Mouse (Mus musculus) lung, embryonic 14.5 days (tissue): ENCODE data around the gene Morn5. TPM values are rescaled to one million over a fixed set of nuclear protein-coding genes. Genes with fewer than 3 reads are reported as not detected.

Source experiments
- ATAC-seq: fragments of 200-750 bp; cut with Nextera tagmentation; 2 replicates; pipeline ENCODE4 v1.8.0; 2017; ENCODE audit warnings: mild to moderate bottlenecking, moderate TSS enrichment, moderate library complexity; ENCODE audit not compliant: insufficient read depth
- DNase-seq: peaks from one replicate; pipeline ENCODE4 v3.0.0-alpha.2; 2015
- H3K27ac ChIP-seq: fragments of 300-500 bp; sonication (generic); 2 replicates; pipeline ENCODE4 v1.5.1; 2014; ENCODE audit warnings: low read depth, mild to moderate bottlenecking, moderate library complexity
- H3K27me3 ChIP-seq: fragments of 300-500 bp; sonication (generic); 2 replicates; pipeline ENCODE4 v1.6.1; 2014; ENCODE audit warnings: low read length, control low read depth; ENCODE audit not compliant: insufficient read depth
- H3K36me3 ChIP-seq: fragments of 300-500 bp; sonication (generic); 2 replicates; pipeline ENCODE4 v1.6.1; 2014; ENCODE audit warnings: control low read depth; ENCODE audit not compliant: insufficient read depth
- H3K4me1 ChIP-seq: fragments of 300-500 bp; sonication (generic); 2 replicates; pipeline ENCODE4 v1.6.1; 2014; ENCODE audit warnings: antibody characterized with exemption, control low read depth; ENCODE audit not compliant: insufficient read depth
- H3K4me2 ChIP-seq: fragments of 300-500 bp; sonication (generic); 2 replicates; pipeline ENCODE4 v1.6.1; 2014; ENCODE audit warnings: mild to moderate bottlenecking
- H3K4me3 ChIP-seq: fragments of 300-500 bp; sonication (generic); 2 replicates; pipeline ENCODE4 v1.5.1; 2014; ENCODE audit warnings: low read depth, low read length
- H3K9ac ChIP-seq: fragments of 300-500 bp; sonication (generic); 2 replicates; pipeline ENCODE4 v1.6.1; 2014
- H3K9me3 ChIP-seq: fragments of 300-500 bp; sonication (generic); 2 replicates; pipeline ENCODE4 v1.6.1; 2016; ENCODE audit warnings: low read depth, low read length, control low read depth
- CTCF ChIP-seq: IDR thresholded peaks from 2 replicates; pipeline ENCODE4 v1.5.1; 2016; ENCODE audit warnings: antibody characterized with exemption, low read depth
- WGBS: fragments of 180-500 bp; shearing (Covaris S2); extraction: QIAGEN DNeasy Blood & Tissue Kit; methylation state at CpG from one replicate; pipeline ENCODE4 v1.1.7; 2014; 5-methylcytosine and 5-hydroxymethylcytosine counted together
- polyA plus RNA-seq: library from polyadenylated mRNA; unstranded; fragments of >200 nt; fragmentation: Nextera tagmentation; extraction: Ambion mirVana; gene quantifications from 2 replicates; pipeline ENCODE4 v1.2.1, GENCODE M21; 2014

The Morn5 gene
- polyA plus RNA-seq, 1 experiment from 2014 or later = 0.54 TPM

- H3K9me3 ChIP-seq = no peaks in the 10 kb centered on the region
- no peaks in the 10 kb centered on the region for H3K27me3 ChIP-seq
- H3K4me1 ChIP-seq = no peaks in the 10 kb centered on the region
- no peak overlapping the region for H3K9ac ChIP-seq
- no peak overlapping the region for H3K4me2 ChIP-seq
- WGBS = 67% methylated on average over 9 of the region's 9 CpGs
- DNase-seq (no peak), ATAC-seq (no peak)
- no peak for TF ChIP-seq CTCF
- no peak overlapping the region for H3K27ac ChIP-seq
- no peak overlapping the region for H3K4me3 ChIP-seq
- no peaks in the 10 kb centered on the region for H3K36me3 ChIP-seq
Observed at GRCm38 (mm10) chr2:36067132-36067531, 17.9 kb downstream of the Morn5 start.

DNA sequence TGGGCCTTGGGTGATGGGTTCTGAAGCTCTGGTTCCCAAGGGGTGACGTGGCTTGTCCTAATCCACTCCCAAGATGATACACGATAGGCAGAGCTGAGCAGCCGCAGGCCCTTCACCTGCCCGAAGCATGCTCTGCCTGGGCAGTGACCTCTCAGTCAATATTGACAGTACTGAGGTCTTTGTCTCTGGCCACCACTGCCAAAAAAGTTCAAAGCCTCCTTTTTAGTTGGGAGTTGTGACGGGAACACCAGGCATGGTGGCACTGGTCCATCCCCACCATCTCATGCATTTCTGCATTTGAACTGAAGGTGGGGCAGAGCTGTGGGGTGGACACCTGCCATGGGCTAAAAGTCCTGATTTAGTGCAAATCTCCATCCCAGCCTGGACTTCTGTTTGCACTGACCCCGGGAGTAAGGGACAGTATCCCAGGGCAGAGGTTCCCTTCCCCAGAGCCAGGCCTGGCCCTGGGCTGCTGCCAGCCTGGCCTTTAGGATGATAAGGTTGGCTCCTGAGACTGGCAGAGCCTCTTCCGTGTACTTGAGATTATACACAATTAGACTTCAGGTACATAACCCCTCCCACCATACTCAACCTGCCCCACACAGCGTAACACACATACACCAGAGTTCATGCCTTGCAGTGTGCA is 22.5 kb downstream of the Morn5 start:
- H3K4me2 ChIP-seq = no peak overlapping the region
- no peak for DNase-seq
- H3K4me3 ChIP-seq = no peak overlapping the region
- no peaks in the 10 kb centered on the region for H3K36me3 ChIP-seq
- TF ChIP-seq CTCF = no peak
- H3K4me1 ChIP-seq = no peaks in the 10 kb centered on the region
- H3K27ac ChIP-seq = no peak overlapping the region
- H3K27me3 ChIP-seq = no peaks in the 10 kb centered on the region
- no peak overlapping the region for H3K9ac ChIP-seq
- 63% methylated on average over 8 of the region's 8 CpGs for WGBS
- H3K9me3 ChIP-seq = no peaks in the 10 kb centered on the region
- no peak for ATAC-seq

DNA sequence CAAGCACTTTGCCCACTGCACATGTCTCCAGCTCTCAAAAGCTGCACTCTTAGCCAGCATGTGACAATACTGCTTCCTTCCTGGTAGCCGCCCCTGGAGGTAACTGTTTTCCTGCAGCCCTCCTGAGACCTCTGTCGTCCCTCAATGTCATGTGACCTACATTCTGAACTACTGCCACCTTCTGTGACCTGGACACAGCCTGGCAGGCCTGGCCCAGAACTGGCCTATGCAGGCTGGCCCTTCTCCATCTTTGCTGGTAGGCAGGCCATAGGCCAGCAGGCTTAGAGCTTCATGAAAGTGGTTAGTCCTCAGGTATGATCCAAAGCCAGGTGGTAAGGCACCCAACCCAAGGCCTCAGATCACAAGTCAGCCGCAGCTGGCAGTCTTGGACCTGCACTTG is 24.5 kb downstream of the Morn5 start:
- Histone ChIP-seq H3K9ac (no peak overlapping the region), H3K9me3 (no peaks in the 10 kb centered on the region), H3K27me3 (no peaks in the 10 kb centered on the region), H3K36me3 (no peaks in the 10 kb centered on the region), H3K4me2 (no peak overlapping the region), H3K4me3 (no peak overlapping the region), H3K4me1 (no peaks in the 10 kb centered on the region), H3K27ac (no peak overlapping the region)
- WGBS = 53% methylated on average over 3 of the region's 3 CpGs
- ATAC-seq = no peak
- DNase-seq = no peak
- TF ChIP-seq CTCF = no peak

- no peak for TF ChIP-seq CTCF
- 84% methylated on average over 5 of the region's 5 CpGs for WGBS
Observed at GRCm38 (mm10) chr2:36075210-36075609, 26.0 kb downstream of the Morn5 start.

GRCm38 (mm10) chr2:36077160-36077761 is 28.0 kb downstream of the Morn5 start:
- Histone ChIP-seq H3K4me1 (no peaks in the 10 kb centered on the region), H3K4me2 (peak overlapping the region; percentile 8; the same call in 1 of the 2 replicates), H3K9ac (no peak overlapping the region), H3K27me3 (no peaks in the 10 kb centered on the region), H3K4me3 (no peak overlapping the region), H3K36me3 (no peaks in the 10 kb centered on the region), H3K27ac (no peak overlapping the region), H3K9me3 (no peaks in the 10 kb centered on the region)
- ATAC-seq (peak; percentile 42; the same call in 1 of the 2 replicates), DNase-seq (no peak)
- 18% methylated on average over 11 of the region's 11 CpGs for WGBS
- no peak for TF ChIP-seq CTCF

More at GRCm38 (mm10) chr2:36075210-36075609, 26.0 kb downstream of the Morn5 start:
- Histone ChIP-seq H3K4me3 (no peak overlapping the region), H3K4me2 (no peak overlapping the region), H3K9me3 (no peaks in the 10 kb centered on the region), H3K9ac (no peak overlapping the region), H3K36me3 (no peaks in the 10 kb centered on the region), H3K27ac (no peak overlapping the region), H3K4me1 (no peaks in the 10 kb centered on the region), H3K27me3 (no peaks in the 10 kb centered on the region)
- no peak for ATAC-seq
- DNase-seq = no peak

DNA sequence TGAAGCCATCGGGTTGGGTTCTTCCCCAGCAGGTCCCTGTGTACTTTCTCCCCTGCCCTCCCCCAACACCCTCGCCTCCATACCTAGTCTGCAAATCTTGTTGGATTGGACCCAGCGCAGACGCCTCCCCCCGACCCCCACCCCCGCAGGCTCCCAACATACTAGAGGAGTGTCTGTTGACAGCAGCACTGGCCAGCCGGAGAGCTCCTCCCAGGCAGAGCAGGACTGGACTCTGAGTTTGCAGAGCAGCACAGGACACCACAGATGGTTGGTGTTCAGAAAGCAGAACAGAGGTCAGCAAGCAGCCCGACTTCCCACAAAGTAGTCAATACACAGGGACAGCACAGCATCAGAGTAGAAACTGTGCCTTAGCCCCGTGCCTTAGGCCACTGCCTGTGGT is 32.2 kb downstream of the Morn5 start:
- Histone ChIP-seq H3K9ac (no peak overlapping the region), H3K9me3 (no peaks in the 10 kb centered on the region), H3K36me3 (no peaks in the 10 kb centered on the region), H3K4me3 (no peak overlapping the region), H3K4me1 (no peaks in the 10 kb centered on the region), H3K27me3 (no peaks in the 10 kb centered on the region), H3K4me2 (no peak overlapping the region), H3K27ac (no peak overlapping the region)
- 12% methylated on average over 9 of the region's 9 CpGs for WGBS
- ATAC-seq (peak; percentile 70), DNase-seq (peak; percentile 61)
- no peak for TF ChIP-seq CTCF

DNA sequence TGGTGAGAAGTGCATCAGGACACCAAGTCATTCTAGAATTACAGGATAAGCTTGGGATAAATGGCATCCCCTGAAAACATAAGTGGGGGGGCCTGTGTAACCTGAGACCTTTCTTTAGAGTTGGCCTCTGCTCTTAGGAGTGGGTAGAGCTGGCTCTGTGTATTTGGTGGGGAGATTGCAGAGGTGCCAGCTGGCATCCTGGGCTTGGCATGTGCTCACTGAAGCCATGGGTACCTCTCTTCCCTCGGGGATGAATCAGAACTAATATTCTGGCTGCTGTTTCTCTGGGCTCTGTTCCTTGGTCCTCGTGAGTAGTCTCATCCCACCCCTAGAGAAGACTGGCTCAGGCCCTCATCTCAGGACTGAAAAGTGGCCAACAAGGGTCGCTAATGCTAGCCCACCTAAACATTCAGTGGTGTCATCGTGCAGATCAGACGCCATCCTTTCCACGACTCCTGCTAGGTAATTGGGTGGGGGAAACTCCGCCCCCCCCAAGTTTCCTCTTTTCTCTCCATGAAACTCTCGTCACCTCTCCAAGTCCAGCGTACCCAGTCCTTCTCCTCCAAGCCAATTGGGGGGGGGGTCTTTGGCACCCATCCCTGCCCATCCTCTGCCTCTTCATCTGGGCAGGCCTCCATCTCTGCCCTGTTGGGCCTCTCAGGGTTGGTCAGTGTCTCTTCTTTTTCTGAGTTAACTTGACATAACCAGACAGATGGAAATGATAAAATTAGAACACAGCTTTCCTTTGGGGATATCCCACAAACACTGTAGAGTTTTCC is 33.7 kb downstream of the Morn5 start:
- Histone ChIP-seq H3K36me3 (no peaks in the 10 kb centered on the region), H3K4me1 (no peaks in the 10 kb centered on the region), H3K27me3 (peaks cover 11% of the 10 kb centered on the region), H3K4me3 (no peak overlapping the region), H3K9ac (no peak overlapping the region), H3K27ac (no peak overlapping the region), H3K9me3 (no peaks in the 10 kb centered on the region), H3K4me2 (no peak overlapping the region)
- WGBS = 79% methylated on average over 9 of the region's 9 CpGs
- no peak for TF ChIP-seq CTCF
- ATAC-seq = no peak
- DNase-seq = no peak
